Mouse (Mus musculus): Measurements from ENCODE around the gene Ift88. TPM values are rescaled to one million over a fixed set of nuclear protein-coding genes. Genes with fewer than 3 reads are reported as not detected.
A peak's percentile ranks its signal among the peaks of the same experiment; 100 is the strongest.

The Ift88 gene
- polyA plus RNA-seq, 1 experiment from 2014 or later, result 17.3 TPM

GRCm38 (mm10) chr14:57525388-57526049, 101.7 kb downstream of the Ift88 start:
- Histone ChIP-seq H3K36me3 (ENCODE audit: control insufficient read depth, insufficient read depth, low read length) (no peaks in the 10 kb centered on the region), H3K27ac (ENCODE audit: low read length) (peak overlapping the region; percentile 85), H3K4me1 (ENCODE audit: control insufficient read depth, insufficient read depth, low read length) (peaks cover 13% of the 10 kb centered on the region), H3K27me3 (ENCODE audit: control insufficient read depth, insufficient read depth, low read depth, low read length) (0 out of 2 replicates have a peak, but pooled peaks cover 3% of the 10 kb centered on the region), H3K9ac (ENCODE audit: low read depth, low read length) (peak overlapping the region; percentile 92), H3K4me2 (ENCODE audit: low read length) (peak overlapping the region; percentile 70), H3K4me3 (ENCODE audit: low read depth, low read length) (peak overlapping the region; percentile 68), H3K9me3 (replicated peaks; ENCODE audit: control insufficient read depth, low read length, poor library complexity, severe bottlenecking) (no peaks in the 10 kb centered on the region)
- peak; percentile 87 for ATAC-seq
- under 1% methylated on average over 44 of the region's 60 CpGs for WGBS

GRCm38 (mm10) chr14:57526050-57526623, 102.3 kb downstream of the Ift88 start:
- Histone ChIP-seq H3K36me3 (ENCODE audit: control insufficient read depth, insufficient read depth, low read length) (no peaks in the 10 kb centered on the region), H3K4me3 (ENCODE audit: low read depth, low read length) (peak overlapping the region; percentile 68), H3K4me2 (ENCODE audit: low read length) (peak overlapping the region; percentile 70), H3K27ac (ENCODE audit: low read length) (no peak overlapping the region; the same call in 1 of the 2 replicates), H3K9ac (ENCODE audit: low read depth, low read length) (peak overlapping the region; percentile 92), H3K27me3 (ENCODE audit: control insufficient read depth, insufficient read depth, low read depth, low read length) (0 out of 2 replicates have a peak, but pooled peaks cover 3% of the 10 kb centered on the region), H3K9me3 (replicated peaks; ENCODE audit: control insufficient read depth, low read length, poor library complexity, severe bottlenecking) (no peaks in the 10 kb centered on the region), H3K4me1 (ENCODE audit: control insufficient read depth, insufficient read depth, low read length) (peaks cover 13% of the 10 kb centered on the region)
- peak; percentile 46; the same call in 1 of the 2 replicates for ATAC-seq
- 53% methylated on average over 10 of the region's 10 CpGs for WGBS

GRCm38 (mm10) chr14:57527122-57527521, 103.3 kb downstream of the Ift88 start:
- Histone ChIP-seq H3K4me3 (ENCODE audit: low read depth, low read length) (no peak overlapping the region), H3K27me3 (ENCODE audit: control insufficient read depth, insufficient read depth, low read depth, low read length) (0 out of 2 replicates have a peak, but pooled peaks cover 3% of the 10 kb centered on the region), H3K4me1 (ENCODE audit: control insufficient read depth, insufficient read depth, low read length) (peaks cover 13% of the 10 kb centered on the region), H3K27ac (ENCODE audit: low read length) (no peak overlapping the region), H3K4me2 (ENCODE audit: low read length) (no peak overlapping the region), H3K9ac (ENCODE audit: low read depth, low read length) (no peak overlapping the region), H3K9me3 (replicated peaks; ENCODE audit: control insufficient read depth, low read length, poor library complexity, severe bottlenecking) (no peaks in the 10 kb centered on the region), H3K36me3 (ENCODE audit: control insufficient read depth, insufficient read depth, low read length) (no peaks in the 10 kb centered on the region)
- no peak for ATAC-seq
- 36% methylated on average over 7 of the region's 7 CpGs for WGBS

- no peak overlapping the region for H3K4me3 ChIP-seq (ENCODE audit: low read depth, low read length)
- no peak for ATAC-seq
- H3K9ac ChIP-seq (ENCODE audit: low read depth, low read length), result no peak overlapping the region
- 0 out of 2 replicates have a peak, but pooled peaks cover 3% of the 10 kb centered on the region for H3K27me3 ChIP-seq (ENCODE audit: control insufficient read depth, insufficient read depth, low read depth, low read length)
- H3K4me1 ChIP-seq (ENCODE audit: control insufficient read depth, insufficient read depth, low read length), result peaks cover 13% of the 10 kb centered on the region
- no peaks in the 10 kb centered on the region for H3K36me3 ChIP-seq (ENCODE audit: control insufficient read depth, insufficient read depth, low read length)
- H3K27ac ChIP-seq (ENCODE audit: low read length), result no peak overlapping the region
- WGBS, result 49% methylated on average over 2 of the region's 2 CpGs
- H3K9me3 ChIP-seq (replicated peaks; ENCODE audit: control insufficient read depth, low read length, poor library complexity, severe bottlenecking), result no peaks in the 10 kb centered on the region
- H3K4me2 ChIP-seq (ENCODE audit: low read length), result no peak overlapping the region
These were observed 103.7 kb downstream of the Ift88 start for GRCm38 (mm10) chr14:57527598-57527997.

- H3K36me3 ChIP-seq (ENCODE audit: control insufficient read depth, insufficient read depth, low read length), result no peaks in the 10 kb centered on the region
- no peaks in the 10 kb centered on the region for H3K27me3 ChIP-seq (ENCODE audit: control insufficient read depth, insufficient read depth, low read depth, low read length)
- ATAC-seq, result no peak
- WGBS, result 49% methylated on average over 10 of the region's 10 CpGs
- peaks cover 15% of the 10 kb centered on the region for H3K4me1 ChIP-seq (ENCODE audit: control insufficient read depth, insufficient read depth, low read length)
- no peak overlapping the region for H3K27ac ChIP-seq (ENCODE audit: low read length)
- H3K9ac ChIP-seq (ENCODE audit: low read depth, low read length), result no peak overlapping the region
- no peak overlapping the region for H3K4me2 ChIP-seq (ENCODE audit: low read length)
- H3K9me3 ChIP-seq (replicated peaks; ENCODE audit: control insufficient read depth, low read length, poor library complexity, severe bottlenecking), result no peaks in the 10 kb centered on the region
- H3K4me3 ChIP-seq (ENCODE audit: low read depth, low read length), result no peak overlapping the region
These were observed 105.4 kb downstream of the Ift88 start for GRCm38 (mm10) chr14:57529086-57529785.

- ATAC-seq, result no peak
- WGBS, result 57% methylated on average over 5 of the region's 5 CpGs
These were observed 106.1 kb downstream of the Ift88 start for GRCm38 (mm10) chr14:57529786-57530515.

GRCm38 (mm10) chr14:57532577-57532976, 108.7 kb downstream of the Ift88 start:
- H3K4me1 ChIP-seq (ENCODE audit: control insufficient read depth, insufficient read depth, low read length), result peaks cover 22% of the 10 kb centered on the region
- no peak overlapping the region for H3K4me3 ChIP-seq (ENCODE audit: low read depth, low read length)
- H3K27me3 ChIP-seq (ENCODE audit: control insufficient read depth, insufficient read depth, low read depth, low read length), result no peaks in the 10 kb centered on the region
- no peaks in the 10 kb centered on the region for H3K36me3 ChIP-seq (ENCODE audit: control insufficient read depth, insufficient read depth, low read length)
- no peak for ATAC-seq
- H3K4me2 ChIP-seq (ENCODE audit: low read length), result no peak overlapping the region
- H3K9me3 ChIP-seq (replicated peaks; ENCODE audit: control insufficient read depth, low read length, poor library complexity, severe bottlenecking), result no peaks in the 10 kb centered on the region
- no peak overlapping the region for H3K27ac ChIP-seq (ENCODE audit: low read length)
- WGBS, result 91% methylated on average over 3 of the region's 3 CpGs
- H3K9ac ChIP-seq (ENCODE audit: low read depth, low read length), result no peak overlapping the region

More at GRCm38 (mm10) chr14:57529786-57530515, 106.1 kb downstream of the Ift88 start:
- Histone ChIP-seq H3K36me3 (ENCODE audit: control insufficient read depth, insufficient read depth, low read length) (no peaks in the 10 kb centered on the region), H3K4me1 (ENCODE audit: control insufficient read depth, insufficient read depth, low read length) (peaks cover 21% of the 10 kb centered on the region), H3K4me3 (ENCODE audit: low read depth, low read length) (no peak overlapping the region), H3K27ac (ENCODE audit: low read length) (no peak overlapping the region), H3K27me3 (ENCODE audit: control insufficient read depth, insufficient read depth, low read depth, low read length) (no peaks in the 10 kb centered on the region), H3K4me2 (ENCODE audit: low read length) (no peak overlapping the region), H3K9me3 (replicated peaks; ENCODE audit: control insufficient read depth, low read length, poor library complexity, severe bottlenecking) (no peaks in the 10 kb centered on the region), H3K9ac (ENCODE audit: low read depth, low read length) (no peak overlapping the region)

GRCm38 (mm10) chr14:57533214-57533613, 109.4 kb downstream of the Ift88 start:
- ATAC-seq, result no peak

More at GRCm38 (mm10) chr14:57533214-57533613, 109.4 kb downstream of the Ift88 start:
- Histone ChIP-seq H3K27ac (ENCODE audit: low read length) (no peak overlapping the region), H3K9me3 (replicated peaks; ENCODE audit: control insufficient read depth, low read length, poor library complexity, severe bottlenecking) (no peaks in the 10 kb centered on the region), H3K9ac (ENCODE audit: low read depth, low read length) (no peak overlapping the region), H3K4me2 (ENCODE audit: low read length) (no peak overlapping the region), H3K4me1 (ENCODE audit: control insufficient read depth, insufficient read depth, low read length) (peaks cover 25% of the 10 kb centered on the region), H3K36me3 (ENCODE audit: control insufficient read depth, insufficient read depth, low read length) (no peaks in the 10 kb centered on the region), H3K4me3 (ENCODE audit: low read depth, low read length) (no peak overlapping the region), H3K27me3 (ENCODE audit: control insufficient read depth, insufficient read depth, low read depth, low read length) (no peaks in the 10 kb centered on the region)
- 38% methylated on average over 3 of the region's 3 CpGs for WGBS
